Mouse (Mus musculus) A20 (cell line): ENCODE measurements around the gene Vmn1r29.
"Not testable (repeated sequence)": the region's sequence is repeated elsewhere in the genome, so short reads cannot be mapped to it uniquely, and the experiment has no call there.

Experiments
- DNase-seq: peaks from one replicate; pipeline ENCODE4 v3.0.0-alpha.2; 2011; ENCODE audit warnings: low read depth, low spot score

The Vmn1r29 gene

DNA sequence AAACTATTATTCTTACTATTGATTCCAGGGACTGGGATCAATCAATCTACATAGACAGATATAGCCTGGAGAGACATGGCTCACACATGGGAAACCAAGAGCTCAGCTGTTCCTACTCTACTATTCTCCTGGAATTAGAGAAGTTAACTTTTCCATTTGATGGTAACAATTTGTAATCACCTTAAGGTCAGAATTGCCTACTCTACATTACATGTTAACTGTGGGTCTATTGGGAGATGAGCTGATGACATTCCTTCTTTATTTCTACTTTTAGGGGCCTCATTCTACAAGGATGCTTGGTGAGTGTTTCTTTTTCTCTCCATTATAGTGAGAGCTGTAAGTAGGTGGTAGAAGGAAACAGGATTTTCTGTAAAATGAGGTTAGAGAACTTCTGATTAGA is at the start of gene Vmn1r29:
Gene Vmn1r29, plus strand, starts transcription at position 301 of the 400 bp plus-strand sequence.
- DNase-seq = no peak

DNA sequence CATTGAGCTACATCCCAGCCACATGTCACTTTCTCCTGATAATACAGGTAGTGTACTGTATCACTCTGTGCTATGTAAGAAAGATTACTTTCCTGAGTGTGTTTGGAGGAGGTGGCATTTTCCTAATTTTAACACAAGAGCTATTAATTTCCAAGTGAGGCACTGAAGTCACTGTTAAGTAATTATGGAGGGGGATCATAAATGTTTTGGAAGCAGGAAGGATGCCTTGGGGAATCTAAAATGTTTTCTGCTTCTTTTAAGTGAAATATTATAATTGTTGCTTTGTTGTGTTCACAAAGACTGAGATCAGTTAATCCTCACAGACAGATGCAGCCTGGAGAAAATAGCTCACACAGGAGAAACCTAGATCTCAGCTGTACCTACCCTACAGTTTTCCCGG is 39.6 kb upstream of the Vmn1r29 start, which contains the start of gene Vmn1r28:
Gene Vmn1r28, plus strand, starts transcription at position 301 of the 400 bp plus-strand sequence.
- DNase-seq = no peak

DNA sequence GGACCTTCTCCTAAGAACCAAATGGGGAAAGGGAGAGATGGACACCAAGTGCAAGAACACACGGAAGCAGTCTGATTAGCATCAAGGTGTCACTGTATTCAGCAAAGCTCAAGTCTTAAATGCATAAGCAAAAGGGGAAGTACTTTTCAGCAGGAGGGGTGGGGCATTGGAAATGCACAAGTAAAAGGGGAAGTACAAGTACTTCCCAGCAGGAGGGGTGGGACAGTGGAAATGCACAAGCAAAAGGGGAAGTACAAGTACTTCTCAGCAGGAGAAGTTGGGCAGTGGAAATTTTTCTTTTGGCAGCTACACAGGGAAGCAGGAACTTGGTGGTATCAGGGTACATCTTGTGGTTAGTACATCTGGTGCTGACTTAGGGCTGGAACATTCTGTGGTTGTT is 21.7 kb upstream of the Vmn1r29 start:
- peak; percentile 1 for DNase-seq

DNA sequence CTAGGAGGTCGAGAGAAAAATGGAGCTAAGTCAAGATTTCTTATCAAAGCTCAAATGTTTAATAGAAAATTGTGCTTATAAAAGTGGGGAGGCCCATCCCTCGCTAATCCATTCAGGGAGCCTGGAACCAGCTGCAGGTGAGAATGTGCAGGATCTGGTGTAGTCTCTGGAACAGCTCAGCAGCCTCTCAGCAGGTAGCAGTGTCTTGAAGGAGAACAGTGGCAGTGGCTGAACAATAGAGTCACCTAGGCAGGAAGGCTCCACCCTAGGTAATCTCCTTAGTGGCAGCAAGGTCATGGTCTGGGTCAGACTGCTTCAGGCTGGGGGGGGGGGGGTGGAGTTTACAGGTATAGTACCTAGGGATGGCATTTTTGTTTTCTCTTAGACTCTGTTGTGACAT is 9.1 kb upstream of the Vmn1r29 start:
- no peak for DNase-seq

DNA sequence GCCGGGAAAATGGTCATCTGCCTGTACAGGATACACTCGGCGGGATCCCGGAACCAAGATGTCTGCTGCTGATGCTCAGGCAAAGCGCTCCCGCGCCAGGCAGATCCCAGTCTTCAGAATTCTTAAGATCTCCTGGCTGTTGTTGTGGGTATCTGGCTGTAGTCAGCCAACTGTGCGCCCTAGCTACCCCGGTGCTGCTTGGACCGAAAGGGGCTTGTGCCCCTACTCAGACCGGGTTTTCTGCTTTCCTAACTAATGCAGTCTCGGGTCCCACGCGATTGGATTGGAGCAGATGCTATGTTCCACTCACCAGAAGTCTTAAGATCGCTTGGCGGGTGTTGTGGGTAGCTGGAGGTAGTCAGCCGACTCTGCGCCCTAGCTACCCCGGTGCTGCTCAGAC is 2.8 kb upstream of the Vmn1r29 start:
- not testable (repeated sequence) for DNase-seq

DNA sequence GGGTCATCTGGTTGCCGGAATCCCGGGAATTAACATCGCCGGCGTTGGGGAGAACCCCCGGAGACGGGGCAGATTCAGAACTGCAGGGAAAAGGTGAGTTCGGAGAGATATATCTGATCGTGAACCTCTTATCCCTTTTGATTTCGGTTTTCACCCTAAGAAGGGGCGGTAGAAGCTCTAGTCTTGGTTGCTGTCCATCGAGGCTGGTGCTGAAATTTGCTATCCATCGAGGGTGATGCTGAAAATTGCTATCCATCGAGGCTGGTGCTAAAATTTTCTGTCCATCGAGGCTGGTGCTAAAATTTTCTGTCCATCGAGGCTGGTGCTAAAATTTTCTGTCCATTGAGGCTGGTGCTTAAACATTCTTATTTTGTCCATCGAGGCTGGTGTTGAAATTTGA is 29.3 kb downstream of the Vmn1r29 start:
- not testable (repeated sequence) for DNase-seq
